11 mouse cellular contexts compared by ENCODE assay signal in genomic region chrX:95999601-96000000, GRCm38 (mm10). TPM values are rescaled to one million over a fixed set of nuclear protein-coding genes. Genes with fewer than 3 reads are reported as not detected.
DNase-seq lines count a peak whose midpoint lies in the region; ATAC-seq and TF ChIP-seq lines count a peak whose summit lies in the region.
"Had no signal": no experiment of that assay in that cellular context is flagged by ENCODE, and none has a peak within 500 bp of the region (broad histone marks: within the 10 kb centered on the region; RNA-seq: fewer than 3 reads in every experiment).

No protein-coding gene starts in this region.

- no peaks in the 10 kb centered on the region for H3K9me3 ChIP-seq in kidney, postnatal 0 days (replicated peaks; ENCODE audit: low read length)
- H3K9me3 ChIP-seq: limb, embryonic 15.5 days; neural tube, embryonic 13.5 days had no signal

- WGBS in kidney, postnatal 0 days = 80% methylated on average over 6 of the region's 6 CpGs

- TF ChIP-seq CTCF in kidney, postnatal 0 days (IDR thresholded peaks at IDR 0.05; ENCODE audit: low read depth) = peak; percentile 36; the same call in 1 of the 2 replicates

- no peak overlapping the region for H3K4me2 ChIP-seq in kidney, postnatal 0 days (ENCODE audit: low read length)
- H3K4me2 ChIP-seq: limb, embryonic 15.5 days; neural tube, embryonic 13.5 days had no signal

- H3K36me3 ChIP-seq in kidney, postnatal 0 days (ENCODE audit: insufficient read depth, low read length) = no peaks in the 10 kb centered on the region
- H3K36me3 ChIP-seq: limb, embryonic 15.5 days; neural tube, embryonic 13.5 days had no signal

- H3K4me1 ChIP-seq in kidney, postnatal 0 days (replicated peaks; ENCODE audit: insufficient read depth, low read length) = no peaks in the 10 kb centered on the region
- H3K4me1 ChIP-seq: limb, embryonic 15.5 days; neural tube, embryonic 13.5 days had no signal

- H3K27me3 ChIP-seq in kidney, postnatal 0 days (ENCODE audit: insufficient read depth, low read length) = no peaks in the 10 kb centered on the region
- H3K27me3 ChIP-seq: limb, embryonic 15.5 days; neural tube, embryonic 13.5 days had no signal

- H3K27ac ChIP-seq in kidney, postnatal 0 days = no peak overlapping the region
- H3K27ac ChIP-seq: limb, embryonic 15.5 days; neural tube, embryonic 13.5 days had no signal

- DNase-seq in kidney, postnatal 0 days (ENCODE audit: low spot score) = no peak
- no peak for DNase-seq in kidney, postnatal 10 days
- DNase-seq in T-cell, adult 2 months (ENCODE audit: low spot score) = peak; percentile 31
- DNase-seq in lung, postnatal 14 days = peak; percentile 2
- peak; percentile 39 for DNase-seq in thymus, postnatal 14 days
- no peak for DNase-seq in neural tube, embryonic 10.5 days (ENCODE audit: extremely low spot score, low spot score)
- no peak for DNase-seq in urinary bladder, postnatal 14 days (ENCODE audit: low spot score)
- no peak for DNase-seq in ovary, postnatal 14 days (ENCODE audit: low spot score)
- DNase-seq: kidney, postnatal 14 days had no signal

- H3K4me3 ChIP-seq in kidney, postnatal 0 days (replicated peaks; ENCODE audit: low read depth, low read length) = no peak overlapping the region
- H3K4me3 ChIP-seq: limb, embryonic 15.5 days; neural tube, embryonic 13.5 days had no signal

- ATAC-seq in kidney, postnatal 0 days (replicated peaks; ENCODE audit: low FRiP score, low read depth) = no peak

- H3K9ac ChIP-seq in kidney, postnatal 0 days (ENCODE audit: low read depth, low read length) = no peak overlapping the region
- H3K9ac ChIP-seq: limb, embryonic 15.5 days; neural tube, embryonic 13.5 days had no signal

RNA-seq across cellular contexts. Expression of gene Las1l, which starts 42.8 kb away (rescaled TPM):
- polyA plus RNA-seq in kidney, postnatal 0 days (2015; fragmentation: Nextera tagmentation; extraction: Ambion mirVana) = 46.4 and 49.3 TPM in 2 replicates

Comparison
In these comparisons a context has a peak if more than half of its experiments do, and no peak if none do; other contexts are left out.
1. DNase-seq: peak in T-cell, adult 2 months (single experiment), lung, postnatal 14 days (single experiment) and thymus, postnatal 14 days (single experiment); none in kidney, postnatal 0 days (single experiment), kidney, postnatal 10 days (single experiment), neural tube, embryonic 10.5 days (single experiment), urinary bladder, postnatal 14 days (single experiment) and ovary, postnatal 14 days (single experiment).